Mouse (Mus musculus): ENCODE results near the gene Mapk8ip3.

The Mapk8ip3 gene

GRCm38 (mm10) chr17:24936259-24937237 lies at the start of gene Mapk8ip3:
Gene Mapk8ip3, minus strand, starts transcription at chr17:24936977.
- CTCF ChIA-PET: interaction anchor here (0.6 kb wide), 1 partner anchor 85 kb away, joined by 3 read pairs; no protein-coding TSS in a partner anchor

GRCm38 (mm10) chr17:24960852-24961715 lies 24.3 kb upstream of the Mapk8ip3 start:
- CTCF ChIA-PET: no interaction called here

- CTCF ChIA-PET: interaction anchor here (0.6 kb wide), 1 partner anchor 237 kb away, joined by 3 read pairs; no protein-coding TSS in a partner anchor
Measured at GRCm38 (mm10) chr17:24960135-24960851, 23.5 kb upstream of the Mapk8ip3 start, which contains the start of gene Jpt2. Gene Jpt2, minus strand, starts transcription at chr17:24960689.

- CTCF ChIA-PET: no interaction called here
Measured at GRCm38 (mm10) chr17:24959371-24959770, 22.6 kb upstream of the Mapk8ip3 start.

- CTCF ChIA-PET: interaction anchor here (0.6 kb wide), 1 partner anchor 15 kb away, joined by 11 read pairs; no protein-coding TSS in a partner anchor
Measured at GRCm38 (mm10) chr17:24953291-24953690, 16.5 kb upstream of the Mapk8ip3 start.

GRCm38 (mm10) chr17:24950671-24951070 lies 13.9 kb upstream of the Mapk8ip3 start:
- CTCF ChIA-PET: no interaction called here

GRCm38 (mm10) chr17:24948204-24948603 lies 11.4 kb upstream of the Mapk8ip3 start:
- CTCF ChIA-PET: no interaction called here

- CTCF ChIA-PET: interaction anchor here (1.4 kb wide), 1 partner anchor 25 kb away, joined by 5 read pairs; no protein-coding TSS in a partner anchor
Measured at GRCm38 (mm10) chr17:24943589-24943988, 6.8 kb upstream of the Mapk8ip3 start.

- CTCF ChIA-PET: interaction anchor here (1.4 kb wide), 1 partner anchor 26 kb away, joined by 5 read pairs; no protein-coding TSS in a partner anchor
Measured at GRCm38 (mm10) chr17:24943036-24943435, 6.3 kb upstream of the Mapk8ip3 start.

- CTCF ChIA-PET: interaction anchor here (1.0 to 1.4 kb wide), 2 partner anchors 26 to 41 kb away, joined by 3 to 5 read pairs; no protein-coding TSS in a partner anchor
Measured at GRCm38 (mm10) chr17:24942453-24942852, 5.7 kb upstream of the Mapk8ip3 start.

GRCm38 (mm10) chr17:24937266-24937665 lies 489 bp upstream of the Mapk8ip3 start:
- CTCF ChIA-PET: interaction anchor here (0.6 to 0.7 kb wide), 2 partner anchors 84 to 335 kb away, joined by 3 to 5 read pairs; no protein-coding TSS in a partner anchor

- CTCF ChIA-PET: no interaction called here
Measured at GRCm38 (mm10) chr17:24935666-24936065, 1.1 kb downstream of the Mapk8ip3 start.

GRCm38 (mm10) chr17:24934926-24935325 lies 1.9 kb downstream of the Mapk8ip3 start:
- CTCF ChIA-PET: no interaction called here

GRCm38 (mm10) chr17:24933163-24933562 lies 3.6 kb downstream of the Mapk8ip3 start:
- CTCF ChIA-PET: no interaction called here

- CTCF ChIA-PET: no interaction called here
Measured at GRCm38 (mm10) chr17:24932431-24932830, 4.3 kb downstream of the Mapk8ip3 start.

GRCm38 (mm10) chr17:24929506-24929905 lies 7.3 kb downstream of the Mapk8ip3 start:
- CTCF ChIA-PET: interaction anchor here (0.7 kb wide), 1 partner anchor 1052 kb away, joined by 8 read pairs; no protein-coding TSS in a partner anchor

GRCm38 (mm10) chr17:24923246-24923645 lies 13.5 kb downstream of the Mapk8ip3 start:
- CTCF ChIA-PET: no interaction called here

- CTCF ChIA-PET: no interaction called here
Measured at GRCm38 (mm10) chr17:24913984-24914383, 22.8 kb downstream of the Mapk8ip3 start.

GRCm38 (mm10) chr17:24907591-24907990 lies 29.2 kb downstream of the Mapk8ip3 start:
- CTCF ChIA-PET: no interaction called here

GRCm38 (mm10) chr17:24903767-24904166 lies 33.0 kb downstream of the Mapk8ip3 start:
- CTCF ChIA-PET: no interaction called here
